Mouse (Mus musculus): ENCODE results near the gene Npcd.

The Npcd gene

DNA sequence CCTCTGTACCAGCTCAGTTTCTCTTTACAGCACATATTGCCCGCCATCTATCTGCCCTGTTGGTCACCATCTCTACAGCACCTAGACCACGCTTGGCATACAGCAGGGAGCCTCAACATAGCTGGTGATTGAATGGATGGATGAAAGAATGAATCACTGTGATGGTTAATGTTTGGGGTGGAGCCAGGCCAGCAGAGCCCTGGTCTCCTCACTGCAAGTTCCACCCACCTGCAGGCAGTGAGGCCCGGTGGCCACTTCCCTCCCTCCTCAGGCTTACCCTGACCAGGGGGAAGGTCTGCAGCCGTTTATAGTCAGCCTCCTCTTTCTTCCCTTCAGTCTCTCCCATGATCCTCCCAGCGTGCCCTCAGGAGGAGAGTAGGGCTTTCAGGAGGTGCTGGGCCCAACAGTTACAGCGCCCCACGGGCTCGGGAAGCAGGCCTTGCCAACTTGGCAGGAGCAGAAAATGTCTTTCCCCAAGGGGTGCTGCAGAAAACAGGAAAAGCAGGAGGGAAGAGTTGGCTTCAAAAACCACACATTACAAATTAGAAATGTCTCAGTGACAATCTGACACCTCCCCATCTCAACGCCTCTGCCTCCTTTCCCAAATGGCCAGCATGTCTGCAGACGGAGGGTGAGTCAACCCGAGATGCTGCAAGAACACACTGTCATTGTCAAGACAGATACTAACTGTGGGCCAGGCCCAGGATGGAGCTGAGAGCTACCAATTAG is 69.3 kb downstream of the Npcd start:
- DNase-seq = no peak

DNA sequence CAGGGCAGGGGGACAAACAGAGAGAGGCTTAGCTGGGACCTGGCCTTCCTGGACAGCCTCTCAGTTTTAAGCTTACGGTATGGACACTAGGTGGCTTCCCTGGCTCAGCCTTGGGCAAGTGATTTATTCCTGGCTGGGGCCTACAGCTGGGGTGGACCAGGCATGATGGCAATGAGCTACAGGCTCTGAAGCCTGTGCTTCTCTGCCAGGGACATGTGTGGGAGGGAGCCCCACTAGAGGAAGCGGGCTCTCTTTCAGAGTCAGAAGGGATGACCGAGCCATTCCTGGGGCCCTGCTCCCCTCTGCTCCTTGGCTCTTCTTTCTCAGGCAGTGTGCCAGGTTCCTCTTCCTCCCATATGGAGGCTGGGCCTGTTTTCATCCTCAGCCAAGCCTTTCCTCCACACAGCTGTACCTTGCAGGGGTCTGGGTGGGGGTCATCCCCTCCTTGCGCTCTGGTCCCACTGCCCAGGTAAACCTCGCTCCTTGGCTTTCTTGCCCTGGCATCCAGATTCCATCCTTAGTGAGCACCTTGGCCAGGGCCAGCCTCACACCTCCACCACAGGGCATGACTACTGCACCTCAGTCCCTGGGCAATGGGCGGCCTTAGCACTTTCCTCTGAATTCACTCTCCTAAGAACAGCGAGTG is 70.3 kb downstream of the Npcd start:
- no peak for DNase-seq

- no peak for DNase-seq
Measured at GRCm38 (mm10) chr15:79763001-79763400, 71.0 kb downstream of the Npcd start.

DNA sequence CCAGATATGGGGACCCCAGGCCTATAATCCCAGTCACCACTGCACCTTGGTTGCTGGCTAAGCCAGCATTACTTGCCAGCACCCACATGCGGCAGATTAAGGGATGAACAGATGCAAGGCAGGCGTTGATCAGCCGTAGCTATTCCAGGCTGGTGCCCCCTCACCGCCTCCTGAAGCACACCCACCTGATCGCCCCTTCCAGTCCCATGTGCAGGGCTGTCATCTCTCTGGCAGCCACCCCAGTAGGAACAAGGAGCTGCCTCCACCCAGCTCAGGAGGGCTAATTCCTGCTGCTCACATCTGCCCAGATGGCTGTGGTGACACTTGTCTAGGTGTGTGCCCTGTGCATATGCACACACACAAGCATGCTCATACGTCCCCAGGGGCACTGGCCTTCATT is 73.1 kb downstream of the Npcd start:
- no peak for DNase-seq

DNA sequence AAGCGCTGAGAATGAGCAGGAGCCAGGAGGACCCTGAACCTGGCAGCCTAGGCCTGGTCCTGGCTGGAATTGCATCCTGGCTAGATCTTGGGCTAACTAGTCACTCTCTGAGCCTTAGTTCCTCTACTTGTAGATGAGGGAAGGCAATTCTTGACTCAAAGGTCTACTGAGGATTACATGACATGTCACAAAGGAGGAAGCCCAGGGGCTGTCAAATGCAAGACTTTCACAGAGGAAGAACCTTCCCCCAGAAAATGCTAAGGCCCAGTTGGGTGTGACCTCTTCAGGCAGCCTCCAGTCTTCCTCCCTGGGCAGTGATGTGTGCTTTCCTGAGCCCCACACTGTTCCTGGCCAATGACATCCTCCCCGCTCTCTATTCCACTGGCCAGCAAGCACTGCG is 76.9 kb downstream of the Npcd start:
- DNase-seq = no peak

GRCm38 (mm10) chr15:79755977-79756625 is 77.9 kb downstream of the Npcd start:
- DNase-seq = no peak

DNA sequence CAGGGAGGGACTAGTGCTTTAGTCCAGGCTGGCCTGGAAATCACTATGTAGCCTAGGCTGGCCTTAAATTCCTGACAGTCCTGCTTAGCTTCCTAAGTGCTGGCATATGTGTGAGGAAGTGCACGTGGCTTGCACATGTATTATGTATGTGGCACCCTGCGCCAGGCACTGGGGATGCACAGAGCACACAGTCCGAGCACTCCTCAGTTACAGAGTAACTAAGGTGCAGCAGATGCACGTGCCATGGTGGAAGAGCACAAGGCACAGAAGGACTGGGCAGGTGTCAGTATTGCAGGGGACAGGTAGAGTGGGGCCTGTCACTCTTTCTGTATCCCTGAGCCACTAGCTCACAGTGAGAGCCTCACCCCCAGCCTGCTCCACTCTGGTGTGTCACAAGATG is 78.9 kb downstream of the Npcd start:
- no peak for DNase-seq

DNA sequence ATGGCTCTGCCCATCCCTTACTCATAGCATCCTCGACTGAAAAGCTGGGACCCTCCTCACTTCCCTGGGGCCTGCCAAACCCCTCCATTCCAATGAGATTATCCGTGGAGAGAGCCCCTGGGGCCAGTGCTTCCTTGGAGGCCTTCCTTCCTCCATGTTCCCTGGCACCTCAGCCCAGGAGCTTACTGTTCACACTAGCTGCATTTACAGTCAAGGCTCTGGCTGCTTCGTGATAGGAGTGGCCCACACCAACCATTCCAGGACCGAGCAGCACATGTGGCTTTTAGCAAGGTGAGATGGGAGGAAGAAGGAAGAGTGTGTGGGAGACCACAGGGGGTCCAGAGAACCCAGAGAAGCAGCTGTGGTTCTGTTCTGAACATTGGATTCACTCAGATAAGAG is 80.2 kb downstream of the Npcd start:
- DNase-seq = no peak

DNA sequence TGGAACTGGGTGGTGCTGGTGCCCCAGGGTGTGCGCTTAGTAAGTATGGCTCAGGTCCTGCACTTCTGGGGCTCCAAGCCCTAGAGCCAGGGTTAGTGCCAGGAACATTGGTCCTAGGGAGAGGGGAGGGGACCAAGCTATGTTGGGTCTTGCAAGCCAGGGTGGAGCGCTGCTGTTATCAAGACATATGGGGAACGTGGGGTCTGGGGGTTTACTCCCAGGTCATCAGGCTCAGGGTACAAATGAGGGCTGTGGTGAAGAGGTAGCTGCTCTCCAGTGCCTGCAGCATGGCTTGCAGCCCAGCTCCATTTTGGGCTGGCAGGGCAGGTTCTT is 80.7 kb downstream of the Npcd start:
- no peak for DNase-seq

DNA sequence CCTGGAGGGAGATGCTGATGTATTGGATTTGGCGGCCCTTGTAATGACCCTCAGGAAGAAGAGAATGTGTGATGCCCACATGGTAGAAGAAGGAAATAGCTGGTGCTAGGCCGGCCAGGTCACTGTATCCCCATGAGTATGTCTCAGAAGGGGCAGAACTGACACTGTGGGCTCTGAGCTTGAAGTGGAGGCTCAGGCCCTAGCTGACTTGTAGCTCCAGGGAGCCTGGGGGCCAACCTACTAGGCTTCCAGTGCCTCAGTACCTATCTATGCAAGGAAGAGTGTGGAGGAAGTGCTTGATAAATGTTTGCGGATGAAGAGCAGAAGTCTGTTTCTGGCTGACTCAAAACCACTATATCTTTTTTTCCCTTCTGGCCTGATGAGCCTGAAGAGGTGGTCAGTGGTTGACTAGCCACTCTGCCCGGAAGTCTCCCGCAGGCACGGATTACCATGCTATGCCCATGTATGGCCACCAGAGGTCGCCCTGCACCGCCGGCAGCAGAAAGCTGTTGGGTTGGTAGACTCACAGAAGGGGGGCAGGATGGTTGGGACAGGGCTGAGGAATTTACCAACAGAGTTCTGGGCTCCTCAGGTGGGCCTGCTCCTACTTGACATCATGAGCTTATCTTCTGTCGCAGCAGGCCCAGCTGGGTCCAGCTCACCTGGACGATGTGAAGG is 81.2 kb downstream of the Npcd start:
- peak; percentile 69 for DNase-seq

DNA sequence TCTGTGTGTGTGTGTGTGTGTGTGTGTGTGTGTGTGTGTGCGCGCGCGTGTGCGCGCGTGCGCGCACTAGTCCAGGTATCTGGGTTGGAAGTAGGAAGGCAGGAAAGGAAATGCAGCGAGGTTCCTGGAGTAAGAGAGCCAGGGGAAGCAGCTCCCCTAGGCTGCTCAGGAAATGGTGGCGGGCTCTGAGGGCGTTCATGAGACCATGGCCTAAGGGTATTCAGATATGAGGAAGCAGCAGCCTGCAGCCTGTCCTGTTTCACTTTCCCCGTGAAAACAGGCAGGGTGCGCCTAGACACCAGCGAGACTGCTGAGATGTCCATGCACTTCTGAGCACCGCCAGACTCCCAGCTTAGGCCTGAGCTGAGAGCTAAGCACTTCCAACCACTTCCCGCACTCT is 82.3 kb downstream of the Npcd start:
- no peak for DNase-seq

DNA sequence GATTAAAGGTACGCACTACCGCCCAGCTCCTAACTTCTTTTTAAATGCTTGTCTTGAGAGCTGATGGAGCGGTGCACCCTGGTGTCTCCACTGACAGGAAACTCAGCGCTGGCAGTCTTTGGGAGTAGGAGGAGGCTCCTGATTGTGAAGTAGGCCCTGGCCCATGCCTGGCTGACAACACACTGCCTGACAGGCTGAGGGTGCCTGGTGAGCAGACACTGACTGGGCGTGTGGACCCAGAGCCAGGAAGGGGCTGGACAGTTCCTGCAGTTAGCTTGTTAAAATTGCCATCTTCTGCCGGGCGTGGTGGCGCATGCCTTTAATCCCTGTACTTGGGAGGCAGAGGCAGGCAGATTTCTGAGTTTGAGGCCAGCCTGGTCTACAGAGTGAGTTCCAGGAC is 83.8 kb downstream of the Npcd start:
- no peak for DNase-seq

GRCm38 (mm10) chr15:79749162-79749561 is 84.9 kb downstream of the Npcd start:
- no peak for DNase-seq

GRCm38 (mm10) chr15:79747998-79748397 is 86.0 kb downstream of the Npcd start:
- peak in 1 of 2 experiments; percentile 49 for DNase-seq

DNA sequence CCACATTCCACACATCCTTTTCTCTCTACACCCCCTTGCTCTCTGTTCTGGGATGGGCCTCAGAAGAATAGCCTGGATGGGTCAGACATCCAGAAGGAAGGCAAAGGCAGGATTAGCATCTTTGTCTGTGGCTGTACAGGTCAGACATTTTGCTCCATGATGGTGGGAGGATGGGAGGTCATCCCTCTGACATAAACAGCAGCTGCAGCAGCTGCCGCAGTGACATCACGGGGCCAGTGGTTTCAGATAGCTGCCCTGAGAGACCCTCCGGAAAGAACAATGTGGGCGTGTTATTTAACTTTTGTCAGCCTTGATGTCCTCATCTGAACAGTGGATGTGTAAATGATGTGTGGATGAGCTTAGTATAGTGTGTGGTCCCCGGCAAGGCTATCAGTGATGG is 88.2 kb downstream of the Npcd start:
- DNase-seq = no peak

GRCm38 (mm10) chr15:79745312-79745711 is 88.7 kb downstream of the Npcd start:
- peak; percentile 59 to 80 for DNase-seq

DNA sequence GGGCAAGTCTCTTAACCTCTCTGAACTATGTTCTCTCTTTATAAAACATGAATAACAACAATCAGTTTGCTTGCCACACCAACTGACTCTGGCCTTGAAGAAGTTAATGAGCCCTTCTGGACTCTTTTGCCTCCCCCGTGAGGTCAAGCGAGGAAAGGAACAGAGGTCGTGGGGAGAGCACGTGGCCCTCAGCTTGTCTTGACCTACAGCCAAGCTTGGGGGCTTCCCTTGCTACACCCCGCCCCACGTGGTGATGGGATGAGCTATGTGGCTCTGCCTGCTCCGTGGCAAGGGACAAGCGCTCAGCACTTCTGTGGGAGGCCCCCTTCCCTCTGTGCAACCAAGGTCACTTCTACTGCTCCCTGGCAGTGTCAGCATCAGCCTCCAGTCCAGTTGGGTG is 89.3 kb downstream of the Npcd start:
- DNase-seq = peak; percentile 59 to 82

DNA sequence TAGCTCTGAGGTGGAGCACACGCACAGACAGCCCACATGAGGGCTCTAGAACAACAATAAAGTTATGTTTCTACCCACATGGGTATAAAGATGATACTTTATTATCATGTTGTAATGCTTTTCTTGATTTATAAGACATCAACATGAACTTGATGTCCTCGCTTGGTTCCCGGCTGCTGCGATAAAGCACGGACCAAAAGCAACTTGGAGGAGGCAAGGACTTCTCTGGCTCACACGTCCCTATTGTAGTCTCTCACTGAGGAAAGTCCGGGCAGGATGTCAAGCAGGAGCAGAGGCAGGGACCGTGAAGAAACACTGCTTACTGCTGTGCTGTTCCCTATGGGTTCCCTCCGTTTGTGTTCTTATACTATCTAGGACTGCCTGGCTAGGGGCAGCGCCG is 90.0 kb downstream of the Npcd start:
- DNase-seq = no peak

DNA sequence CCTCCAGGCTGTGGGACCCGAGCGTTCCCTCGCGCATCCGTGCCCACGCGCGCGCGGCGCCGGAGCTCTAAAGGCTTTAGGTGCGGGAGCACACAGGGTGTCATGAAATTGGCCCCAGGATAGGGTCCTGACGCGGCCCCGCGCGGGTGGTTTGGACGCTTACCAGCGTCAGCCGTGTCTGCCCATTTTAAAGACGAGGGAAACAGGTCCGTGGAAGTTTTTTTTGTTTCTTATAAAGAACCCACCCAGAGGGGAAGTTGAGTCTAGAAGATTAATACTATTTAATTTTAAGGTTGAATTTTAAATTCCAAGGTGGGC is 91.4 kb downstream of the Npcd start:
- DNase-seq = no peak

- DNase-seq = peak; percentile 95 to 97
Measured at GRCm38 (mm10) chr15:79741921-79742705, 91.9 kb downstream of the Npcd start, which contains the start of gene Sun2. Gene Sun2 (minus strand): TSS chr15:79742536.

- DNase-seq = peak in 1 of 2 experiments; percentile 65
Measured at GRCm38 (mm10) chr15:79741173-79741858, 92.7 kb downstream of the Npcd start.

GRCm38 (mm10) chr15:79740739-79741138 is 93.3 kb downstream of the Npcd start:
- no peak for DNase-seq
